Mouse (Mus musculus) layer of hippocampus, adult 18-20 months (tissue): ENCODE measurements around the gene Olfr1484. TPM values are rescaled to one million over a fixed set of nuclear protein-coding genes. Genes with fewer than 3 reads are reported as not detected.
"Not testable (repeated sequence)": the region's sequence is repeated elsewhere in the genome, so short reads cannot be mapped to it uniquely, and the experiment has no call there.

Experiments used
- DNase-seq, 2 experiments: peaks; one replicate each; pipeline ENCODE4 v3.0.0; 2022; ENCODE audit warnings: low spot score in 2 of 2
- long read RNA-seq: library from polyadenylated mRNA; stranded (forward); transcript quantifications from one replicate; pipeline ENCODE4 v2.0.0, GENCODE M21; 2021
- microRNA-seq, 2 experiments: library from miRNA; unstranded; fragments of <30 nt; microRNA quantifications; one replicate each; pipeline ENCODE4 v1.2.0; 2021
- total RNA-seq, 2 experiments: library from RNA; stranded (reverse); gene quantifications; 2 replicates each; pipeline ENCODE4 v1.2.3; 2021

Olfr1484 gene
- not detected for total RNA-seq
- long read RNA-seq = 0 reads

DNA sequence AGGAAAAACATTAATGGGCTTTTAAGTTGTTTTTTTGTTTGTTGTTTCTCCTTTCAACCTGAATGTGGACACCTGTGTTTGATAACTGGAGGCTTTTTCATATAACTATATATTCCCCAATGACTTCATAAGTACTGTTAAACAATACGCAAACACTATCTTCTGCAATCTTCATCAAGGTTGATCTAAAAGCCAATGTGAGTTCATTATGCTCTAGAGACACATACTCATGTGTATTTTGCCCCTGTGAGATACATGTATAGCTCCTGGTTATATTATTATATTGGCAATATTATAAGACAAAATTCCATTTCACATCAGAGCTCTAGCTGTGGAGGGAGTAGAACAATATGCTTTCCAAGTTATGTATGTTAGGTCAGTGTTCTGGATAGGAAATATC, at the start of gene Olfr1484:
Gene Olfr1484 (plus strand): TSS at position 301 of the 400 bp plus-strand sequence.
- DNase-seq = no peak

DNA sequence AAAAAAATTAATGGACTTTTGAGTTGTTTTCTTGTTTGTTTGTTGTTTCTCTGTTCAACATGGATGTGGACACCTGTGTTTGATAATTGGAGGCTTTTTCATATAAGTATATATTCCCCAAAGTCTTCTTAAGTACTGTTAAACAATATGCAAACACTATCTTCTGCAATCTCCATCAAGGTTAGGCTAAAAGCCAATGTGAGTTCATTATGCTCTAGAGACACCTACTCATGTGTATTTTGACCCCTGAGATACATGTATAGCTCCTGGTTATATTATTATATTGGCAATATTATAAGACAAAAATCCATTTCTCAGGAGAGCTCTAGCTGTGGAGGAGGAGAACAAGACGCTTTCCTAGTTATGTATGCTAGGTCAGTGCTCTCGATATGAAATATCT, 33.8 kb downstream of the Olfr1484 start, which contains the start of gene Olfr1487:
Gene Olfr1487 (plus strand): TSS at position 301 of the 400 bp plus-strand sequence.
- DNase-seq = not testable (repeated sequence)

DNA sequence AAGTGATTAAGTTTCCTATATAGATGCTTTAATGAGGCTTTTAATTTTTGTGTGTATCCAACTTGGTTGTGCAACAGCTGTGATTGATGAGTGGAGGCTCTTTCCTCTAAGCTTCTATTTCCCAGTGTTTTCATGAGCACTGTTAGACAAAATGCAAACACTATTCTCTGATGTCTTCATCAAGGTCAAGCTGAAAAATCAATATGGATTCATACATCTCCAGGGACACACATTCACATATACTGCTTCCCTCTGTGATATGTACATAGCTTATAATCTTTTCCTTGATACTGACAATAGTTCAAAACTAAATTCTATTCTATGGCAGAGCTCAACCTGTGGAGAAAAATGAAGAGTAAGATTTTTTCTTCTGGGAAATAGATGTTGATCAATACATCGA, 48.0 kb downstream of the Olfr1484 start, which contains the start of gene Olfr1489:
Gene Olfr1489 (plus strand): TSS at position 301 of the 400 bp plus-strand sequence.
- DNase-seq = no peak

Small RNAs within 50 kb of the gene (microRNA-seq; reads per million reads assigned to microRNA genes)
- gene Gm22323 (0 reads per million in 2 experiments), gene Gm23931 (0 reads per million in 2 experiments)

Other genes starting within 250 kb of the Olfr1484 start
- gene Olfr1466, start 244.6 kb upstream of the Olfr1484 start, total RNA-seq = not detected
- not detected for gene Olfr1467, start 221.3 kb upstream of the Olfr1484 start, total RNA-seq
- not detected for gene Olfr1469, start 175.7 kb upstream of the Olfr1484 start, total RNA-seq
- gene Olfr1471, start 140.1 kb upstream of the Olfr1484 start, total RNA-seq = not detected
- gene Olfr1472, start 127.4 kb upstream of the Olfr1484 start, total RNA-seq = not detected
- not detected for gene Olfr1474, start 113.9 kb upstream of the Olfr1484 start, total RNA-seq
- gene Olfr1475, start 103.3 kb upstream of the Olfr1484 start, total RNA-seq = not detected
- not detected for gene Olfr1477, start 83.0 kb upstream of the Olfr1484 start, total RNA-seq
- gene Olfr1480, start 55.6 kb upstream of the Olfr1484 start, total RNA-seq = not detected
- not detected for gene Olfr1487, start 33.9 kb downstream of the Olfr1484 start, total RNA-seq
- not detected for gene Olfr1489, start 48.1 kb downstream of the Olfr1484 start, total RNA-seq
- not detected for gene Olfr1490, start 67.6 kb downstream of the Olfr1484 start, total RNA-seq
- gene Olfr1491, start 113.8 kb downstream of the Olfr1484 start, total RNA-seq = not detected
- gene Olfr1493-ps1, start 139.8 kb downstream of the Olfr1484 start, total RNA-seq = not detected
- not detected for gene Olfr1494, start 156.2 kb downstream of the Olfr1484 start, total RNA-seq
- gene Olfr1495, start 181.1 kb downstream of the Olfr1484 start, total RNA-seq = not detected
- gene Olfr1496, start 194.4 kb downstream of the Olfr1484 start, total RNA-seq = not detected
- gene Olfr1497, start 214.7 kb downstream of the Olfr1484 start, total RNA-seq = not detected
- gene Olfr1499, start 235.9 kb downstream of the Olfr1484 start, total RNA-seq = not detected
- gene Olfr1500, start 247.0 kb downstream of the Olfr1484 start, total RNA-seq = not detected